Comparison of ENCODE assay signal across 13 mouse cellular contexts in genomic region chr10:9166017-9166416, GRCm38 (mm10).
DNase-seq lines count a peak whose midpoint lies in the region; ATAC-seq and TF ChIP-seq lines count a peak whose summit lies in the region.
"Had no signal": no experiment of that assay in that cellular context is flagged by ENCODE, and none has a peak within 500 bp of the region (broad histone marks: within the 10 kb centered on the region; RNA-seq: fewer than 3 reads in every experiment).

No protein-coding gene starts in this region.

- intact Hi-C loops in left cerebral cortex, postnatal 4 days (cut with DNase I): no loop called here
- intact Hi-C loops in heart, postnatal 10 days (cut with DNase I): no loop called here

- H3K4me2 ChIP-seq in forebrain, embryonic 14.5 days (ENCODE audit: low read length): peak overlapping the region; percentile 43
- peak overlapping the region; percentile 48 for H3K4me2 ChIP-seq in neural tube, embryonic 15.5 days
- H3K4me2 ChIP-seq: lung, embryonic 14.5 days had no signal

- no peaks in the 10 kb centered on the region for H3K27me3 ChIP-seq in forebrain, embryonic 14.5 days (replicated peaks; ENCODE audit: control insufficient read depth, insufficient read depth, low read length)
- H3K27me3 ChIP-seq in neural tube, embryonic 15.5 days (replicated peaks): 0 out of 2 replicates have a peak, but pooled peaks cover 3% of the 10 kb centered on the region

- peak; percentile 75 for ATAC-seq in forebrain, embryonic 14.5 days
- ATAC-seq in neural tube, embryonic 15.5 days (ENCODE audit: low FRiP score): peak; percentile 45; the same call in 1 of the 2 replicates

- peaks cover 4% of the 10 kb centered on the region for H3K4me1 ChIP-seq in forebrain, embryonic 14.5 days (ENCODE audit: control insufficient read depth, insufficient read depth, low read length)
- peaks cover 7% of the 10 kb centered on the region; the same call in 1 of the 2 replicates for H3K4me1 ChIP-seq in neural tube, embryonic 15.5 days
- H3K4me1 ChIP-seq: limb, embryonic 10.5 days had no signal

- H3K36me3 ChIP-seq in forebrain, embryonic 14.5 days (ENCODE audit: control insufficient read depth, insufficient read depth, low read length): no peaks in the 10 kb centered on the region
- H3K36me3 ChIP-seq in neural tube, embryonic 15.5 days: no peaks in the 10 kb centered on the region
- H3K36me3 ChIP-seq: limb, embryonic 10.5 days had no signal

- peak; percentile 1 for DNase-seq in left cerebral cortex, postnatal 4 days
- no peak for DNase-seq in left cerebral cortex, adult 11 months (ENCODE audit: low spot score)
- peak; percentile 74 for DNase-seq in forebrain, embryonic 14.5 days (ENCODE audit: low spot score)
- peak in 1 of 2 experiments; percentile 17 for DNase-seq in layer of hippocampus, adult 2 months (ENCODE audit: low spot score in 2 of 2)
- no peak for DNase-seq in heart, postnatal 4 days
- DNase-seq in heart, postnatal 10 days: no peak
- DNase-seq in spleen, postnatal 14 days (ENCODE audit: low spot score in 2 of 2): no peak
- DNase-seq: cerebellum, adult 11 months; gastrocnemius, postnatal 36 days; lung, embryonic 14.5 days; thymus, postnatal 36 days had no signal

- peak overlapping the region; percentile 19 for H3K4me3 ChIP-seq in forebrain, embryonic 14.5 days (ENCODE audit: low read depth, low read length)
- peak overlapping the region; percentile 56 for H3K4me3 ChIP-seq in layer of hippocampus, adult 2 months
- peak overlapping the region; percentile 7 for H3K4me3 ChIP-seq in neural tube, embryonic 15.5 days (replicated peaks)
- H3K4me3 ChIP-seq: limb, embryonic 10.5 days had no signal

- no peaks in the 10 kb centered on the region for H3K9me3 ChIP-seq in forebrain, embryonic 14.5 days (replicated peaks; ENCODE audit: control insufficient read depth, low read length)
- no peaks in the 10 kb centered on the region for H3K9me3 ChIP-seq in neural tube, embryonic 15.5 days (replicated peaks)
- H3K9me3 ChIP-seq: limb, embryonic 10.5 days had no signal

- TF ChIP-seq CTCF in layer of hippocampus, adult 2 months (conservative IDR thresholded peaks at IDR 0.05): no peak

- H3K27ac ChIP-seq in forebrain, embryonic 14.5 days (ENCODE audit: low read depth, low read length): 0 out of 2 replicates have a peak overlapping the region, but pooled peaks have one; percentile 29
- peak overlapping the region; percentile 72 for H3K27ac ChIP-seq in layer of hippocampus, adult 2 months
- H3K27ac ChIP-seq in neural tube, embryonic 15.5 days (replicated peaks): 0 out of 2 replicates have a peak overlapping the region, but pooled peaks have one; percentile 14
- H3K27ac ChIP-seq: limb, embryonic 10.5 days had no signal

- WGBS in forebrain, embryonic 14.5 days: 28% methylated on average over 12 of the region's 12 CpGs
- WGBS in neural tube, embryonic 15.5 days: 43% methylated on average over 12 of the region's 12 CpGs

- H3K9ac ChIP-seq in forebrain, embryonic 14.5 days (ENCODE audit: low read length): peak overlapping the region; percentile 40; the same call in 1 of the 2 replicates
- no peak overlapping the region for H3K9ac ChIP-seq in neural tube, embryonic 15.5 days (replicated peaks)
- H3K9ac ChIP-seq: lung, embryonic 14.5 days had no signal

Comparison
In these comparisons a context has a peak if more than half of its experiments do, and no peak if none do; other contexts are left out.
1. DNase-seq: peak in left cerebral cortex, postnatal 4 days (single experiment) and forebrain, embryonic 14.5 days (single experiment); none in left cerebral cortex, adult 11 months (single experiment), heart, postnatal 4 days (single experiment), heart, postnatal 10 days (0 of 2) and spleen, postnatal 14 days (0 of 2).
2. H3K27ac ChIP-seq: peak in every context shown above with its lines; median percentile 72 in layer of hippocampus, adult 2 months; 29 in forebrain, embryonic 14.5 days; 14 in neural tube, embryonic 15.5 days.
3. Peak in every context shown above with its lines, with median percentiles within 50 percentile points of each other: H3K4me3 ChIP-seq.